Mouse (Mus musculus) midbrain, postnatal 0 days (tissue): ENCODE measurements at regions not wholly inside any gene's neighbourhood (a gene's known extent, or its start where the extent isn't known, plus 50 kb on each side); places are given as distances from the start of the nearest gene placed in this dataset.

Source experiments
- ATAC-seq: fragments of 200-750 bp; cut with Nextera tagmentation; 2 replicates; pipeline ENCODE4 v1.8.0; 2017; ENCODE audit warnings: moderate number of reproducible peaks, mild to moderate bottlenecking, moderate TSS enrichment, moderate library complexity; ENCODE audit not compliant: low FRiP score
- DNase-seq: peaks from one replicate; pipeline ENCODE4 v3.0.0-alpha.2; 2015; ENCODE audit warnings: low spot score
- H3K27ac ChIP-seq: fragments of 300-500 bp; sonication (generic); 2 replicates; pipeline ENCODE4 v1.5.1; 2014; ENCODE audit warnings: low read depth, mild to moderate bottlenecking, low read length, mixed read lengths
- H3K27me3 ChIP-seq: fragments of 300-500 bp; sonication (generic); 2 replicates; pipeline ENCODE4 v1.6.1; 2014; ENCODE audit warnings: low read length, control low read depth, mixed read lengths; ENCODE audit not compliant: insufficient read depth
- H3K36me3 ChIP-seq: fragments of 300-500 bp; sonication (generic); 2 replicates; pipeline ENCODE4 v1.6.1; 2014; ENCODE audit warnings: low read length, control low read depth, mixed read lengths; ENCODE audit not compliant: insufficient read depth
- H3K4me1 ChIP-seq: fragments of 300-500 bp; sonication (generic); 2 replicates; pipeline ENCODE4 v1.6.1; 2014; ENCODE audit warnings: mild to moderate bottlenecking, control low read depth, antibody characterized with exemption, low read length, mixed read lengths; ENCODE audit not compliant: insufficient read depth
- H3K4me2 ChIP-seq: fragments of 300-500 bp; sonication (generic); 2 replicates; pipeline ENCODE4 v1.6.1; 2014; ENCODE audit warnings: low read depth, mild to moderate bottlenecking, low read length, mixed read lengths; ENCODE audit not compliant: poor library complexity, severe bottlenecking
- H3K4me3 ChIP-seq: fragments of 300-500 bp; sonication (generic); 2 replicates; pipeline ENCODE4 v1.5.1; 2014; ENCODE audit warnings: low read depth, mild to moderate bottlenecking, low read length, moderate library complexity
- H3K9ac ChIP-seq: fragments of 300-500 bp; sonication (generic); replicated peaks from 2 replicates; pipeline ENCODE4 v1.6.1; 2014; ENCODE audit warnings: mild to moderate bottlenecking, low read length, moderate library complexity, mixed read lengths; ENCODE audit not compliant: poor library complexity, severe bottlenecking
- H3K9me3 ChIP-seq: fragments of 300-500 bp; sonication (generic); 2 replicates; pipeline ENCODE4 v1.6.1; 2016; ENCODE audit warnings: low read length, control low read depth
- CTCF ChIP-seq: IDR thresholded peaks from 2 replicates; pipeline ENCODE4 v1.5.1; 2016; ENCODE audit warnings: antibody characterized with exemption, mild to moderate bottlenecking
- WGBS: fragments of 180-500 bp; shearing (Covaris S2); extraction: QIAGEN DNeasy Blood & Tissue Kit; methylation state at CpG from one replicate; pipeline ENCODE4 v1.1.7; 2014; 5-methylcytosine and 5-hydroxymethylcytosine counted together

- 88% methylated on average over 3 of the region's 3 CpGs for WGBS
- no peaks in the 10 kb centered on the region for H3K4me1 ChIP-seq
- H3K9me3 ChIP-seq = no peaks in the 10 kb centered on the region
- no peak overlapping the region for H3K27ac ChIP-seq
- H3K27me3 ChIP-seq = no peaks in the 10 kb centered on the region
- no peak overlapping the region for H3K9ac ChIP-seq
- no peak overlapping the region for H3K4me3 ChIP-seq
- H3K36me3 ChIP-seq = no peaks in the 10 kb centered on the region
- ATAC-seq (no peak), DNase-seq (no peak)
- no peak for TF ChIP-seq CTCF
- H3K4me2 ChIP-seq = no peak overlapping the region
Observed at GRCm38 (mm10) chr7:79212231-79212630, 60.8 kb upstream of the Abhd2 start.

GRCm38 (mm10) chr7:79215001-79215400, 58.0 kb upstream of the Abhd2 start:
- TF ChIP-seq CTCF = no peak
- no peak for ATAC-seq
- H3K4me1 ChIP-seq = no peaks in the 10 kb centered on the region
- H3K27me3 ChIP-seq = no peaks in the 10 kb centered on the region
- no peak overlapping the region for H3K4me2 ChIP-seq
- H3K9ac ChIP-seq = no peak overlapping the region
- no peaks in the 10 kb centered on the region for H3K36me3 ChIP-seq
- no peak overlapping the region for H3K4me3 ChIP-seq
- H3K27ac ChIP-seq = no peak overlapping the region
- no peak for DNase-seq
- 94% methylated on average over 5 of the region's 5 CpGs for WGBS
- H3K9me3 ChIP-seq = no peaks in the 10 kb centered on the region

- H3K4me1 ChIP-seq = no peaks in the 10 kb centered on the region
- no peaks in the 10 kb centered on the region for H3K9me3 ChIP-seq
- 95% methylated on average over 2 of the region's 2 CpGs for WGBS
- no peak for ATAC-seq
- TF ChIP-seq CTCF = no peak
- H3K27me3 ChIP-seq = no peaks in the 10 kb centered on the region
- H3K4me3 ChIP-seq = no peak overlapping the region
- H3K4me2 ChIP-seq = no peak overlapping the region
- no peak overlapping the region for H3K9ac ChIP-seq
- H3K27ac ChIP-seq = no peak overlapping the region
- no peaks in the 10 kb centered on the region for H3K36me3 ChIP-seq
- DNase-seq = no peak
Observed at GRCm38 (mm10) chr7:79217232-79217631, 55.8 kb upstream of the Abhd2 start.

GRCm38 (mm10) chr7:79222626-79223335, 50.2 kb upstream of the Abhd2 start:
- no peaks in the 10 kb centered on the region for H3K4me1 ChIP-seq
- WGBS = 90% methylated on average over 9 of the region's 9 CpGs
- DNase-seq (no peak), ATAC-seq (no peak)
- no peaks in the 10 kb centered on the region for H3K9me3 ChIP-seq
- H3K4me3 ChIP-seq = no peak overlapping the region
- H3K36me3 ChIP-seq = no peaks in the 10 kb centered on the region
- no peaks in the 10 kb centered on the region for H3K27me3 ChIP-seq
- TF ChIP-seq CTCF = no peak
- H3K4me2 ChIP-seq = no peak overlapping the region
- H3K9ac ChIP-seq = no peak overlapping the region
- no peak overlapping the region for H3K27ac ChIP-seq
